19 mouse cellular contexts compared by ENCODE assay signal in genomic region chr3:32361221-32361620, GRCm38 (mm10). TPM values are rescaled to one million over a fixed set of nuclear protein-coding genes. Genes with fewer than 3 reads are reported as not detected.
DNase-seq lines count a peak whose midpoint lies in the region; ATAC-seq lines count a peak whose summit lies in the region.
"Had no signal": no experiment of that assay in that cellular context is flagged by ENCODE, and none has a peak within 500 bp of the region (broad histone marks: within the 10 kb centered on the region; RNA-seq: fewer than 3 reads in every experiment).

No protein-coding gene starts in this region.

- WGBS in forebrain, embryonic 14.5 days: 41% methylated on average over 6 of the region's 6 CpGs
- WGBS in forebrain, embryonic 16.5 days: 42% methylated on average over 6 of the region's 6 CpGs

- intact Hi-C loops in left cerebral cortex, postnatal 4 days (cut with DNase I): no loop called here
- intact Hi-C loops in left cerebral cortex, postnatal 10 days (cut with DNase I): no loop called here

- peaks cover 11% of the 10 kb centered on the region for H3K4me1 ChIP-seq in forebrain, embryonic 14.5 days (ENCODE audit: control insufficient read depth, insufficient read depth, low read length)
- peaks cover 11% of the 10 kb centered on the region for H3K4me1 ChIP-seq in forebrain, embryonic 16.5 days (replicated peaks; ENCODE audit: control insufficient read depth, insufficient read depth, low read length)

- ATAC-seq in forebrain, embryonic 14.5 days: no peak
- ATAC-seq in forebrain, embryonic 16.5 days: no peak

- H3K4me2 ChIP-seq in forebrain, embryonic 14.5 days (ENCODE audit: low read length): no peak overlapping the region
- H3K4me2 ChIP-seq in forebrain, embryonic 16.5 days (ENCODE audit: low read length): no peak overlapping the region
- H3K4me2 ChIP-seq: heart, embryonic 15.5 days; hindbrain, embryonic 12.5 days; liver, embryonic 13.5 days had no signal

- peak; percentile 23 for DNase-seq in forebrain, embryonic 14.5 days (ENCODE audit: low spot score)
- peak; percentile 12 for DNase-seq in left cerebral cortex, postnatal 4 days
- DNase-seq in left cerebral cortex, postnatal 10 days (ENCODE audit: extremely low spot score in 1 of 2, low spot score in 2 of 2): no peak
- DNase-seq in retina, postnatal 1 day: peak; percentile 57
- DNase-seq in retina, embryonic 14.5 days (ENCODE audit: low spot score): no peak
- no peak for DNase-seq in spleen, postnatal 4 days (ENCODE audit: low spot score in 2 of 2)
- DNase-seq: adrenal gland, postnatal 36 days; B cell, adult 2 months; cerebellum, adult 9-11 months; embryo, embryonic 11 days; gastrocnemius, postnatal 10 days; heart, adult 18-20 months; liver, embryonic 13.5 days; lung, postnatal 10 days; thymus, adult 18-20 months had no signal

- H3K4me3 ChIP-seq in forebrain, embryonic 14.5 days (ENCODE audit: low read depth, low read length): no peak overlapping the region
- no peak overlapping the region for H3K4me3 ChIP-seq in forebrain, embryonic 16.5 days (replicated peaks; ENCODE audit: low read length)
- H3K4me3 ChIP-seq: heart, embryonic 15.5 days; hindbrain, embryonic 12.5 days; liver, embryonic 13.5 days; megakaryocyte, embryonic 14.5 days had no signal

- no peak overlapping the region for H3K27ac ChIP-seq in forebrain, embryonic 14.5 days (ENCODE audit: low read depth, low read length)
- no peak overlapping the region for H3K27ac ChIP-seq in forebrain, embryonic 16.5 days (ENCODE audit: low read length)
- H3K27ac ChIP-seq: heart, embryonic 15.5 days; hindbrain, embryonic 12.5 days; liver, embryonic 13.5 days had no signal

- 0 out of 2 replicates have a peak, but pooled peaks cover under 1% of the 10 kb centered on the region for H3K36me3 ChIP-seq in forebrain, embryonic 14.5 days (ENCODE audit: control insufficient read depth, insufficient read depth, low read length)
- H3K36me3 ChIP-seq in forebrain, embryonic 16.5 days (ENCODE audit: control insufficient read depth, insufficient read depth): no peaks in the 10 kb centered on the region
- H3K36me3 ChIP-seq: heart, embryonic 15.5 days; hindbrain, embryonic 12.5 days; liver, embryonic 13.5 days had no signal

- H3K9ac ChIP-seq in forebrain, embryonic 14.5 days (ENCODE audit: low read length): no peak overlapping the region
- no peak overlapping the region for H3K9ac ChIP-seq in forebrain, embryonic 16.5 days (replicated peaks; ENCODE audit: low read depth, low read length)
- H3K9ac ChIP-seq: heart, embryonic 15.5 days; hindbrain, embryonic 12.5 days; liver, embryonic 13.5 days had no signal

- no peaks in the 10 kb centered on the region for H3K9me3 ChIP-seq in forebrain, embryonic 14.5 days (replicated peaks; ENCODE audit: control insufficient read depth, low read length)
- no peaks in the 10 kb centered on the region for H3K9me3 ChIP-seq in forebrain, embryonic 16.5 days (ENCODE audit: control insufficient read depth, low read length)
- H3K9me3 ChIP-seq: heart, embryonic 15.5 days; hindbrain, embryonic 12.5 days; liver, embryonic 13.5 days; megakaryocyte, embryonic 14.5 days had no signal

- no peaks in the 10 kb centered on the region for H3K27me3 ChIP-seq in forebrain, embryonic 14.5 days (replicated peaks; ENCODE audit: control insufficient read depth, insufficient read depth, low read length)
- no peaks in the 10 kb centered on the region for H3K27me3 ChIP-seq in forebrain, embryonic 16.5 days (replicated peaks; ENCODE audit: control insufficient read depth, insufficient read depth, low read length)
- H3K27me3 ChIP-seq: heart, embryonic 15.5 days; hindbrain, embryonic 12.5 days; megakaryocyte, embryonic 14.5 days had no signal

RNA-seq across cellular contexts. Expression of gene Zmat3, which starts 4.6 kb away (rescaled TPM):
- polyA plus RNA-seq in forebrain, embryonic 14.5 days (2014; fragmentation: Nextera tagmentation; extraction: Ambion mirVana): 6.8 and 7.2 TPM in 2 replicates
- polyA plus RNA-seq in forebrain, embryonic 16.5 days (2015; fragmentation: Nextera tagmentation; extraction: Ambion mirVana): 5.3 and 6.7 TPM in 2 replicates
- total RNA-seq in left cerebral cortex, postnatal 4 days (2021): 10 to 100 TPM; 41.2 to 43.3 TPM
- total RNA-seq in left cerebral cortex, postnatal 10 days (2021): 10 to 100 TPM; 84.6 to 88.7 TPM

RNA-seq across cellular contexts. Expression of gene Pik3ca, which starts 36.2 kb away (rescaled TPM):
- 17.7 and 18.7 TPM in 2 replicates for polyA plus RNA-seq in forebrain, embryonic 14.5 days (2014; fragmentation: Nextera tagmentation; extraction: Ambion mirVana)
- 14.1 and 16.0 TPM in 2 replicates for polyA plus RNA-seq in forebrain, embryonic 16.5 days (2015; fragmentation: Nextera tagmentation; extraction: Ambion mirVana)
- 10 to 100 TPM; 54.1 to 62.3 TPM for total RNA-seq in left cerebral cortex, postnatal 4 days (2021)
- total RNA-seq in left cerebral cortex, postnatal 10 days (2021): 10 to 100 TPM; 45.1 to 48.6 TPM

Comparison
In these comparisons a context has a peak if more than half of its experiments do, and no peak if none do; other contexts are left out.
1. DNase-seq: peak in forebrain, embryonic 14.5 days (single experiment), left cerebral cortex, postnatal 4 days (single experiment) and retina, postnatal 1 day (single experiment); none in left cerebral cortex, postnatal 10 days (0 of 2), retina, embryonic 14.5 days (single experiment) and spleen, postnatal 4 days (0 of 2).